Mouse (Mus musculus) embryonic fibroblast, embryonic 13.5 days (primary cell): Measurements from ENCODE around the gene Vangl2.

Source experiments
- CTCF ChIP-seq: IDR thresholded peaks from 2 replicates; pipeline ENCODE4 v1.5.1; 2011; ENCODE audit warnings: mild to moderate bottlenecking, control low read depth, low read length, moderate library complexity, borderline replicate concordance; ENCODE audit not compliant: insufficient read depth
- POLR2A ChIP-seq: IDR thresholded peaks from 2 replicates; pipeline ENCODE4 v1.6.1; 2011; ENCODE audit warnings: low read depth, mild to moderate bottlenecking, control low read depth, low read length, moderate library complexity

DNA sequence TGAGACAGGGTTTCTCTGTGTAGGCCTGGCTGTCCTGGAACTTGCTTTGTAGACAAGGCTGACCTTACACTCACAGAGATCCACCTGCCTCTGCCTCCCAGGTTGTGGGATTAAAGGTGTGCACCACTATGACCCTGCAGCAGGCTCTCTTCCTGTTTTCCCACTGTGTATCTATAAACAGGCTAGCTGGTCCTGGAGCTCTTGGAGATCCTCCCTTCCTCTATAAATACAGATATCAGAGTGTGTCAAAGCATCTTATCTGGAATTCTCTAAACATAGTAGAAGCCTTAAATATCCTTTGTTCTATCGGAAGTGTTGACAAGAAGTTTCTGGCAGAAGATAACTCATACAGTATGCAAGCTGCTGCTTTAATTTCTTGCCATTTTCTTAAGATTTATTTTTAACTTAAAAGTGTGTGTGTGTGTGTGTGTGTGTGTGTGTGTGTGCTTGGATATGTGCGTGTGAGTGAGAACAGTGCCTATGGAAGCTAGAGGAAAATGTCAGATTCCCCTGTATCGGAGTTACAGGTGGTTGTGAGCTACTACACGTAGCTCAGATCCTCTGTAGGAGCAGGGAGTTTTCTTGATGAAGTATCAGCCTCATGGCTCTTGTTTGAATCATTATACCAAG is 35.2 kb downstream of the Vangl2 start:
- no peak for TF ChIP-seq POLR2A
- no peak for TF ChIP-seq CTCF
